Mouse (Mus musculus): Measurements from ENCODE around the gene Alg14.

- no peak for TF ChIP-seq POLR2A (IDR thresholded peaks at IDR 0.05; ENCODE audit: borderline replicate concordance, control insufficient read depth, low read depth, low read length)
- no peak for TF ChIP-seq CTCF (IDR thresholded peaks at IDR 0.05; ENCODE audit: control insufficient read depth, insufficient read depth, low read length)
These were observed 77.9 kb downstream of the Alg14 start for GRCm38 (mm10) chr3:121369517-121369916.
